Mouse (Mus musculus): ENCODE measurements at regions not wholly inside any gene's neighbourhood (a gene's known extent, or its start where the extent isn't known, plus 50 kb on each side); places are given as distances from the start of the nearest gene placed in this dataset.

GRCm38 (mm10) chr15:67892066-67892465 lies 1391.4 kb upstream of the Lrrc6 start:
- ATAC-seq (replicated peaks; ENCODE audit: insufficient number of reproducible peaks, low FRiP score, low TSS enrichment, low read depth): no peak
- no peak for DNase-seq (ENCODE audit: low spot score)
- no peak overlapping the region for H3K27ac ChIP-seq (replicated peaks; ENCODE audit: low read depth, low read length)
- H3K36me3 ChIP-seq (replicated peaks; ENCODE audit: control insufficient read depth, insufficient read depth, low read depth, low read length): no peaks in the 10 kb centered on the region
- 70% methylated on average over 3 of the region's 3 CpGs for WGBS
- no peaks in the 10 kb centered on the region for H3K27me3 ChIP-seq (ENCODE audit: control insufficient read depth, insufficient read depth, low read length)
- no peak overlapping the region for H3K4me3 ChIP-seq (ENCODE audit: low read depth, low read length)
- no peak overlapping the region for H3K4me2 ChIP-seq (ENCODE audit: low read depth, low read length)
- H3K9me3 ChIP-seq (replicated peaks; ENCODE audit: control insufficient read depth, low read length): no peaks in the 10 kb centered on the region
- no peak overlapping the region for H3K9ac ChIP-seq (replicated peaks; ENCODE audit: low read length)
- H3K4me1 ChIP-seq (ENCODE audit: control insufficient read depth, insufficient read depth, low read length): no peaks in the 10 kb centered on the region

- Histone ChIP-seq H3K9ac (replicated peaks; ENCODE audit: low read length) (no peak overlapping the region), H3K4me2 (ENCODE audit: low read depth, low read length) (no peak overlapping the region), H3K9me3 (replicated peaks; ENCODE audit: control insufficient read depth, low read length) (no peaks in the 10 kb centered on the region), H3K27ac (replicated peaks; ENCODE audit: low read depth, low read length) (no peak overlapping the region), H3K4me1 (ENCODE audit: control insufficient read depth, insufficient read depth, low read length) (no peaks in the 10 kb centered on the region), H3K4me3 (ENCODE audit: low read depth, low read length) (no peak overlapping the region), H3K27me3 (ENCODE audit: control insufficient read depth, insufficient read depth, low read length) (no peaks in the 10 kb centered on the region), H3K36me3 (replicated peaks; ENCODE audit: control insufficient read depth, insufficient read depth, low read depth, low read length) (no peaks in the 10 kb centered on the region)
- 80% methylated on average over 3 of the region's 3 CpGs for WGBS
- no peak for ATAC-seq (replicated peaks; ENCODE audit: insufficient number of reproducible peaks, low FRiP score, low TSS enrichment, low read depth)
- DNase-seq (ENCODE audit: low spot score): no peak
These were observed 1390.0 kb upstream of the Lrrc6 start for GRCm38 (mm10) chr15:67890612-67891304.

- DNase-seq (ENCODE audit: low spot score) (no peak), ATAC-seq (replicated peaks; ENCODE audit: insufficient number of reproducible peaks, low FRiP score, low TSS enrichment, low read depth) (no peak)
- Histone ChIP-seq H3K4me1 (ENCODE audit: control insufficient read depth, insufficient read depth, low read length) (no peaks in the 10 kb centered on the region), H3K9ac (replicated peaks; ENCODE audit: low read length) (no peak overlapping the region), H3K36me3 (replicated peaks; ENCODE audit: control insufficient read depth, insufficient read depth, low read depth, low read length) (no peaks in the 10 kb centered on the region), H3K4me2 (ENCODE audit: low read depth, low read length) (no peak overlapping the region), H3K27me3 (ENCODE audit: control insufficient read depth, insufficient read depth, low read length) (no peaks in the 10 kb centered on the region), H3K27ac (replicated peaks; ENCODE audit: low read depth, low read length) (no peak overlapping the region), H3K9me3 (replicated peaks; ENCODE audit: control insufficient read depth, low read length) (no peaks in the 10 kb centered on the region), H3K4me3 (ENCODE audit: low read depth, low read length) (no peak overlapping the region)
These were observed 1387.8 kb upstream of the Lrrc6 start for GRCm38 (mm10) chr15:67888548-67888947.

- ATAC-seq (replicated peaks; ENCODE audit: insufficient number of reproducible peaks, low FRiP score, low TSS enrichment, low read depth): no peak
- no peaks in the 10 kb centered on the region for H3K36me3 ChIP-seq (replicated peaks; ENCODE audit: control insufficient read depth, insufficient read depth, low read depth, low read length)
- no peak overlapping the region for H3K4me3 ChIP-seq (ENCODE audit: low read depth, low read length)
- no peak for DNase-seq (ENCODE audit: low spot score)
- no peaks in the 10 kb centered on the region for H3K9me3 ChIP-seq (replicated peaks; ENCODE audit: control insufficient read depth, low read length)
- 89% methylated on average over 1 of the region's 1 CpGs for WGBS
- no peaks in the 10 kb centered on the region for H3K27me3 ChIP-seq (ENCODE audit: control insufficient read depth, insufficient read depth, low read length)
- H3K9ac ChIP-seq (replicated peaks; ENCODE audit: low read length): no peak overlapping the region
- no peaks in the 10 kb centered on the region for H3K4me1 ChIP-seq (ENCODE audit: control insufficient read depth, insufficient read depth, low read length)
- H3K4me2 ChIP-seq (ENCODE audit: low read depth, low read length): no peak overlapping the region
- H3K27ac ChIP-seq (replicated peaks; ENCODE audit: low read depth, low read length): no peak overlapping the region
These were observed 1354.6 kb upstream of the Lrrc6 start for GRCm38 (mm10) chr15:67855291-67855690.

- no peaks in the 10 kb centered on the region for H3K4me1 ChIP-seq (ENCODE audit: control insufficient read depth, insufficient read depth, low read length)
- no peaks in the 10 kb centered on the region for H3K27me3 ChIP-seq (ENCODE audit: control insufficient read depth, insufficient read depth, low read length)
- H3K4me2 ChIP-seq (ENCODE audit: low read depth, low read length): no peak overlapping the region
- 71% methylated on average over 3 of the region's 3 CpGs for WGBS
- no peaks in the 10 kb centered on the region for H3K9me3 ChIP-seq (replicated peaks; ENCODE audit: control insufficient read depth, low read length)
- no peak overlapping the region for H3K4me3 ChIP-seq (ENCODE audit: low read depth, low read length)
- ATAC-seq (replicated peaks; ENCODE audit: insufficient number of reproducible peaks, low FRiP score, low TSS enrichment, low read depth): no peak
- no peak overlapping the region for H3K9ac ChIP-seq (replicated peaks; ENCODE audit: low read length)
- no peak overlapping the region for H3K27ac ChIP-seq (replicated peaks; ENCODE audit: low read depth, low read length)
- DNase-seq (ENCODE audit: low spot score): no peak
- no peaks in the 10 kb centered on the region for H3K36me3 ChIP-seq (replicated peaks; ENCODE audit: control insufficient read depth, insufficient read depth, low read depth, low read length)
These were observed 1349.4 kb upstream of the Lrrc6 start for GRCm38 (mm10) chr15:67850118-67850517.

- WGBS: 88% methylated on average over 2 of the region's 2 CpGs
These were observed 1345.0 kb upstream of the Lrrc6 start for GRCm38 (mm10) chr15:67845707-67846106.

GRCm38 (mm10) chr15:67840671-67841070 lies 1340.0 kb upstream of the Lrrc6 start:
- no peak overlapping the region for H3K4me2 ChIP-seq (ENCODE audit: low read depth, low read length)
- H3K36me3 ChIP-seq (replicated peaks; ENCODE audit: control insufficient read depth, insufficient read depth, low read depth, low read length): no peaks in the 10 kb centered on the region
- DNase-seq (ENCODE audit: low spot score) (no peak), ATAC-seq (replicated peaks; ENCODE audit: insufficient number of reproducible peaks, low FRiP score, low TSS enrichment, low read depth) (no peak)
- H3K9me3 ChIP-seq (replicated peaks; ENCODE audit: control insufficient read depth, low read length): no peaks in the 10 kb centered on the region
- H3K4me1 ChIP-seq (ENCODE audit: control insufficient read depth, insufficient read depth, low read length): no peaks in the 10 kb centered on the region
- H3K4me3 ChIP-seq (ENCODE audit: low read depth, low read length): no peak overlapping the region
- H3K27me3 ChIP-seq (ENCODE audit: control insufficient read depth, insufficient read depth, low read length): no peaks in the 10 kb centered on the region
- WGBS: 74% methylated on average over 3 of the region's 3 CpGs
- H3K27ac ChIP-seq (replicated peaks; ENCODE audit: low read depth, low read length): no peak overlapping the region
- no peak overlapping the region for H3K9ac ChIP-seq (replicated peaks; ENCODE audit: low read length)

More at GRCm38 (mm10) chr15:67845707-67846106, 1345.0 kb upstream of the Lrrc6 start:
- no peak overlapping the region for H3K27ac ChIP-seq (replicated peaks; ENCODE audit: low read depth, low read length)
- no peak overlapping the region for H3K4me3 ChIP-seq (ENCODE audit: low read depth, low read length)
- no peak for DNase-seq (ENCODE audit: low spot score)
- no peak overlapping the region for H3K9ac ChIP-seq (replicated peaks; ENCODE audit: low read length)
- no peaks in the 10 kb centered on the region for H3K4me1 ChIP-seq (ENCODE audit: control insufficient read depth, insufficient read depth, low read length)
- ATAC-seq (replicated peaks; ENCODE audit: insufficient number of reproducible peaks, low FRiP score, low TSS enrichment, low read depth): no peak
- no peaks in the 10 kb centered on the region for H3K9me3 ChIP-seq (replicated peaks; ENCODE audit: control insufficient read depth, low read length)
- no peak overlapping the region for H3K4me2 ChIP-seq (ENCODE audit: low read depth, low read length)
- no peaks in the 10 kb centered on the region for H3K36me3 ChIP-seq (replicated peaks; ENCODE audit: control insufficient read depth, insufficient read depth, low read depth, low read length)
- H3K27me3 ChIP-seq (ENCODE audit: control insufficient read depth, insufficient read depth, low read length): no peaks in the 10 kb centered on the region

GRCm38 (mm10) chr15:67825796-67826484 lies 1325.2 kb upstream of the Lrrc6 start:
- Histone ChIP-seq H3K4me2 (ENCODE audit: low read depth, low read length) (no peak overlapping the region), H3K9ac (replicated peaks; ENCODE audit: low read length) (no peak overlapping the region), H3K36me3 (replicated peaks; ENCODE audit: control insufficient read depth, insufficient read depth, low read depth, low read length) (no peaks in the 10 kb centered on the region), H3K27me3 (ENCODE audit: control insufficient read depth, insufficient read depth, low read length) (no peaks in the 10 kb centered on the region), H3K4me1 (ENCODE audit: control insufficient read depth, insufficient read depth, low read length) (no peaks in the 10 kb centered on the region), H3K9me3 (replicated peaks; ENCODE audit: control insufficient read depth, low read length) (no peaks in the 10 kb centered on the region), H3K27ac (replicated peaks; ENCODE audit: low read depth, low read length) (no peak overlapping the region), H3K4me3 (ENCODE audit: low read depth, low read length) (no peak overlapping the region)
- no peak for DNase-seq (ENCODE audit: low spot score)
- no peak for ATAC-seq (replicated peaks; ENCODE audit: insufficient number of reproducible peaks, low FRiP score, low TSS enrichment, low read depth)
- 78% methylated on average over 4 of the region's 4 CpGs for WGBS
